Mouse (Mus musculus): Measurements from ENCODE around the gene Ccr10. TPM values are rescaled to one million over a fixed set of nuclear protein-coding genes. Genes with fewer than 3 reads are reported as not detected.
A peak's percentile ranks its signal among the peaks of the same experiment; 100 is the strongest.

The Ccr10 gene
- polyA plus RNA-seq (2016; fragmentation: Nextera tagmentation; extraction: Ambion mirVana), result 0.15 and 0.20 TPM in 2 replicates

DNA sequence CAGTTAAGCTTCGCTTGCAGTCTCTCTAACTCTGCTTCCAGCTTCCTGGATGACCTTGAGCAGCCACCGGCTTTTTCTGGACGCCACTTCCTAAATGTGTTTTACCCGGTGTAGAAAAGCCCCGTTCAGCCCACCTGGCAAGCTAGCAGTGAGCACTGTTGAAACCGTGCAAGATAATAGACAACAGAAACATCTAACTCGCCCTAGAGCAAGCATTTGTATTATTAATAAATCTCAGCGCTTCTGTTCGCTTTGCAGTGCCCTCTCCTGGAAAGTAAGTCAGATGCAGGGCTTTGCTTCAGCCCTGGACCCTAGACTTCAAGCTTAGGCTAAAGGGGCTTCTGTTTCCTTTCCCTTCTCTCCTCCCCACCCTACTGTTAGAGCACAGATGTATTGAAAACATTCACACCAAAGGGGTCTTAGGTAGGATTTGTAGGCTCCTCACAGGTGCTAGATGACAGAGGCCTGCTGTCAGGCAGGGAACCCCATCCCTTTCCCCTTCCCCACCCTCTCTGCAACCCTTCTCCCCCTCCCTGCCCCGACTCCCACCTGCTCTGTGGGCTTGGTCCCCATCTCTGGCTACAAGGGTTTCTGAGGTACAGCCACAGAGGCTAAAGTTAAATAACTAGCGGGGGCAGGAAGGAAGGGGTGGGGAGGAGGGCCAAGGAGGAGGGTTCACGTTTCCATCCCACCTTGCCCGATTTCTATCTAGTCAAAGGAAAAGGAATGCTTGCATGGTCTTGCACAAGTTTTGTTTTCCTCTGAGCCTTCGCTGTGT lies at the start of gene Ccr10:
TSS of gene Ccr10 (minus strand) at position 593 of the 778 bp plus-strand sequence.
- Histone ChIP-seq H3K4me1 (replicated peaks) (peaks cover 80% of the 10 kb centered on the region), H3K27ac (peak within 1 kb of the TSS; percentile 79)
- no peak for DNase-seq (ENCODE audit: low spot score)

DNA sequence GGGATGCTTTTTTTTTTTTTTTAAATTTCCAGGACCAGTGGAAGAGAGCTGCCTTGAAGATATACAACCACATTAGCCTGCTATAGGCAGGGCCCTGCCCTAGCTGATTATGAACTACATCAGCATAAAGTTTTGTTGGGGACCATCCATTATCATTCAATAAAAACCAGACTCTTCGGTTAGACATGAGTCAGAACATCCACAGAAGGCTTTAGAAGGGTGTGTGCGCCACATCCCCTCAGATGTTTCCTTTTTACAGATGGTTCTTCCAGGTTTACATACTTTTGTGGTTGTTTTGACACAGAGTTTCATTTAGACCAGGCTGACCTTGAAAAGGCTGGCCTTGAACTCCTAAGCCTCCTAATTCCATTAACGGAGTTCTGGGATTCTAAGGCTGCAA lies 49.1 kb upstream of the Ccr10 start:
- no peaks in the 10 kb centered on the region for H3K36me3 ChIP-seq
- peaks cover 6% of the 10 kb centered on the region; the same call in 1 of the 2 replicates for H3K27me3 ChIP-seq (ENCODE audit: insufficient read depth, poor library complexity, severe bottlenecking)
- no peaks in the 10 kb centered on the region for H3K9me3 ChIP-seq
- H3K4me3 ChIP-seq, result no peak overlapping the region
- H3K4me1 ChIP-seq (replicated peaks), result peaks cover 18% of the 10 kb centered on the region
- WGBS, result 93% methylated on average over 3 of the region's 3 CpGs
- no peak overlapping the region for H3K27ac ChIP-seq
- DNase-seq (ENCODE audit: low spot score), result no peak

More for the DNA sequence above, at the start of gene Ccr10:
- Histone ChIP-seq H3K27me3 (ENCODE audit: insufficient read depth, poor library complexity, severe bottlenecking) (peaks cover 87% of the 10 kb centered on the region), H3K4me3 (peak within 1 kb of the TSS; percentile 46), H3K9me3 (no peaks in the 10 kb centered on the region), H3K36me3 (no peaks in the 10 kb centered on the region)
- WGBS, result 24% methylated on average over 14 of the region's 14 CpGs

DNA sequence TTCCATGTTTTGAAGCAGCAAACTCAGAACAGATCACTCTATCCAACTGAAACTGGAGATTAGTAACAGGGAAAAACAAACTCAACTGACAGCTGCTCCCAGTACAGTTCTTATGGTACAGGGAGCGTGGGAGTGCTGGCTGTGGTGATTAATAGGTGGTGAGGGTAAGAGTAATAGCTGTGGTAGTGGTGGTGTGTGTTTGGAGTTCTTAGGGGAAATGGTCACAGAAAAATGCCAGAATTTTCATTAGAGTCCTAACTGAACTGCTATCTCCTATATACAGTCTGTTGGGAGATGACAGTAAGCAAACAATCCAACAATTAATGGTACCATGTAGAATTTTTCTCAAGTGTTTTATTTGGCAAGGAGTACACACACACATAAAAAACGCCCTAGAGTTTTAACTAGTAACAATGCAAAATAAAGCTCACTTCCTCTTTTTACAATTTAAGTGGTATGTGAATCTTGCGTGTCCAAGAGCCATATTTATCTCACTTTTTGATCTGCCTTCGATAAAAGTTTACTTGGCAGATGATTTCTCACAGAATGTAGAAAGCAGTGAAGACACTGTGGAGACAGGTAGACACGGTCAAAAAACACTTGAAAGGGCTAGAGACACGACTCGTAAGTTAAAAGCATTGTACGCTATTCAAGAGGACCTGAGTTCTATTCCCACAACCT lies 46.2 kb upstream of the Ccr10 start:
- DNase-seq (ENCODE audit: low spot score), result no peak
- Histone ChIP-seq H3K4me3 (no peak overlapping the region), H3K4me1 (replicated peaks) (peaks cover 15% of the 10 kb centered on the region; the same call in 1 of the 2 replicates), H3K36me3 (no peaks in the 10 kb centered on the region), H3K27me3 (ENCODE audit: insufficient read depth, poor library complexity, severe bottlenecking) (no peaks in the 10 kb centered on the region), H3K9me3 (no peaks in the 10 kb centered on the region), H3K27ac (no peak overlapping the region)
- WGBS, result 93% methylated on average over 8 of the region's 8 CpGs

DNA sequence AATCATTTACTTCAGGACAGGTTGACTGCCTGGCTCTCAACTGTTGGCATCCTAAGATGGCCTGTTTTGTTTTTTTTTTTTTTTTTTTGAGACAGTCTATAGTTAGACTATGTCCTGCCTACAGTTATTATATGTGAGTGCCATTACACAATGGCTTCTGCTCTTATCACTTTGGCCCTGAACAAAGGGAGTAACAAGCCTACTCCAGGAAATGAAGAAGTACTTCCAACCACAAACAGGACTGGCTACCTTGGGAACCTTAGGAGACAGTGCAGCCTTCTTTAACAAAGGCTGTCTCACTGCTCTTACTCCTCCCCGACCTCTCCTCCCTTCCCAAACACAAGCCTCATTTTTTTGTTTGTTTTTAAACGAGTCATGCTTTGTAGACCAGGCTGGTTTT lies 45.6 kb upstream of the Ccr10 start:
- WGBS, result 52% methylated on average over 2 of the region's 2 CpGs
- Histone ChIP-seq H3K4me1 (replicated peaks) (peaks cover 9% of the 10 kb centered on the region; the same call in 1 of the 2 replicates), H3K27ac (no peak overlapping the region), H3K4me3 (no peak overlapping the region), H3K36me3 (no peaks in the 10 kb centered on the region), H3K27me3 (ENCODE audit: insufficient read depth, poor library complexity, severe bottlenecking) (no peaks in the 10 kb centered on the region), H3K9me3 (no peaks in the 10 kb centered on the region)
- DNase-seq (ENCODE audit: low spot score), result no peak

DNA sequence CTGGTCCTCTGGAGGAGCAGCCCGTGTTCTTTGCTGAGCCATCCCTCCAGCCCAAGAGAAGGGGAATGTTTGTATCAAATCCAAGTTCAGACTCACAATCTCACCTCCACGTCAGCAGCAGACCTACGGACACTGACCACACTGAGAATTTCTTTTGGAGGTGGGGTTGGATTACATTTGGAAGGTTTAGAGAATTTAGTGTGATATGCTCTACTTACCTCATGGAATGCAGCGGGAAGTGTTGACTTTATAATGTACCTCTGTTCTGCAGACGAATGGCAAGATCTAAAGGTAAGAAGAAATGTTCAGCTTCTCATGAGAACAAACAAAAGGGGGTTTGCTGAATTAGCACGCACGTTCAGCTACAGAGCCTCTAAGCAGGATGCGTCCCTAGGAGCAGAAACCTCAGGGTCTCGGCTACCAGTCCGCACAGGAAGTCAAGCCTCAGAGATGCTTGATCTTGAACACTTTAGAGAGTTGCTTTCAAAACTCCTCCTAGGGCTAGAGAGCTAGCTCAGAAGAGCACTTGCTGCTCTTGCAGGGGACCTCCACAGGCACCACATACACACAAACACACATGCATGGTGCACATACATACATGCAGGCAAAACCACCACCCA lies 43.3 kb upstream of the Ccr10 start:
- H3K36me3 ChIP-seq, result peaks cover 13% of the 10 kb centered on the region
- WGBS, result 84% methylated on average over 10 of the region's 10 CpGs
- no peak overlapping the region for H3K27ac ChIP-seq
- H3K27me3 ChIP-seq (ENCODE audit: insufficient read depth, poor library complexity, severe bottlenecking), result no peaks in the 10 kb centered on the region
- no peaks in the 10 kb centered on the region for H3K4me1 ChIP-seq (replicated peaks)
- no peak overlapping the region for H3K4me3 ChIP-seq
- H3K9me3 ChIP-seq, result no peaks in the 10 kb centered on the region
- DNase-seq (ENCODE audit: low spot score), result no peak

DNA sequence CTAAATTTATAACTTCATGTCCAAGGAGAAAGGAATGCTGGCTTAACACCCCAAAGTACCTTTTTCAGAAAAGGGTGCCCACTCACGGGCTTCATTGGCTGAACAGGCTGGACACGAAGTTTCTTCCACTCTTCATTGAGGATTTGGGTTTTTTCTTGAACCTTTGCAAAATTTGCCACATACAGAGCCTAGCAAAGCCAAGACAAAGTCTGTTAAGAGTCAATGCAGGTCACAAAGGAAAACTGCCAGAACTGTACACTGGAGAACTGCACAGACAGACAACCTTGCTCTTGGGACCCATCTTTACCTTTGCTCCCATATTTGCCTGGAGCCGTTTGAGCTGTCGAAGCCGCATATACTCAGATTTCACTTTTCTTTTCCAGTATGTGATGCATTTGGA lies 41.7 kb upstream of the Ccr10 start:
- 93% methylated on average over 5 of the region's 5 CpGs for WGBS
- Histone ChIP-seq H3K36me3 (peaks cover 23% of the 10 kb centered on the region), H3K4me1 (replicated peaks) (no peaks in the 10 kb centered on the region), H3K27ac (no peak overlapping the region), H3K27me3 (ENCODE audit: insufficient read depth, poor library complexity, severe bottlenecking) (no peaks in the 10 kb centered on the region), H3K9me3 (no peaks in the 10 kb centered on the region), H3K4me3 (no peak overlapping the region)
- DNase-seq (ENCODE audit: low spot score), result no peak

DNA sequence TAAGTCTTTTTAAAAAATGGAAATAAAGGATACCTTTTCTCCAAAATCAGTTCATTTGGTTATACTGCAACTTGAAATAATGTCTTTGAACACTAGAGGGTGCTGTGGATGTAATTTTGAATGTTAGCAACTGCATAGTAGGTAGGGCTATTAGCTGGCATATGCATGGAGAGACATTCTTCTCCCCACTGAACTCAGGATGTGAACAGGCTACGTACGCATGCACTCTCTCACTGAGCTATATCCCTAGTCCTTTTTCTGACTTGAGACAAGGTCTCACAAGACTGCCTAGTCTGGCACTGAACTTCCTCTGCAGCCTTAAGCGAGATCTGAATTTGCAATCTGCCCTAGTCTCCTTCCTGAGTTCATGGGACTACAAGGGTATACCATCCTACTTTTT lies 36.7 kb upstream of the Ccr10 start:
- no peaks in the 10 kb centered on the region for H3K9me3 ChIP-seq
- H3K4me1 ChIP-seq (replicated peaks), result no peaks in the 10 kb centered on the region
- no peaks in the 10 kb centered on the region for H3K27me3 ChIP-seq (ENCODE audit: insufficient read depth, poor library complexity, severe bottlenecking)
- peaks cover 50% of the 10 kb centered on the region for H3K36me3 ChIP-seq
- no peak overlapping the region for H3K27ac ChIP-seq
- 55% methylated on average over 3 of the region's 3 CpGs for WGBS
- H3K4me3 ChIP-seq, result no peak overlapping the region
- DNase-seq (ENCODE audit: low spot score), result peak; percentile 33

DNA sequence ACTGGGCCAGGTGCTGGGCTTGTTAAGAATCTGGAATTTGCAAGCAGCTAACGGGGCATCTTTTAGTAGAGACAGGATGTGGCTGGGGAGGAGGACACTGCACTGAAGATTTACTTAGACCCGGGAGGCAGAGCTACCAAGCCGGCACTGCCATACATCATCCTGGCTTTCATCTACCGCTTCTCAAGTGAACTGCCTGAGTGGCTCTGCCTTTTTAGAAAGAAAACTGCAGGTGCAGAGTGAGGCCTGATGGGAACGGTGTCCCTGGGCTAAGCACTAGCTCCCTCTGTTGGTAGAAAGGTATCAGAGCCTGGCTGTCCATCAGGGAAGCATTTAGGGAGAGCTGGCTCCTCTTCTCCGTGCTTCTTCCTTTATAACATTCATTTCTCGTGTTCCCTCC lies 25.7 kb upstream of the Ccr10 start:
- H3K9me3 ChIP-seq, result no peaks in the 10 kb centered on the region
- H3K36me3 ChIP-seq, result peaks cover 56% of the 10 kb centered on the region
- 25% methylated on average over 7 of the region's 7 CpGs for WGBS
- H3K4me1 ChIP-seq (replicated peaks), result 0 out of 2 replicates have a peak, but pooled peaks cover 3% of the 10 kb centered on the region
- peak overlapping the region; percentile 59; the same call in 1 of the 2 replicates for H3K27ac ChIP-seq
- H3K4me3 ChIP-seq, result no peak overlapping the region
- DNase-seq (ENCODE audit: low spot score), result no peak
- no peaks in the 10 kb centered on the region for H3K27me3 ChIP-seq (ENCODE audit: insufficient read depth, poor library complexity, severe bottlenecking)

DNA sequence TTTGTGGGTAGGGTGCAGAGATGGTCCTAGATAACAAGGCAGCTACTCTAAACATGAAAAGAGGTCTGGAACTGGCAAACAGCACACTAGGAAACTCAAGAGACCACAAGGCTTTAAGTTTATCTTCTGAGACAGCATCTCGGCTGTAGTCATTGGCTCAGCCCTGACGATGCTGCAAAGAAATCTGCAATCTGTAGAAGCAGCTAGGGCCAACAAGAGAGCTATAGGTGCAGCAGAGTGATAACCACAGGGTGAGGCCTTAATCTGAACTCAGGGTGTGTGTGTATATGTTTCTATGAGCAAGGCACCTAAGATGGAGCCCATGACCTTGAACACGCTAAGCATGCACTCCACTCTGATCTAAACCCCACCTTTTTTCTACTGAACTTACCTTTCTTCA lies 24.3 kb upstream of the Ccr10 start:
- WGBS, result 95% methylated on average over 3 of the region's 3 CpGs
- DNase-seq (ENCODE audit: low spot score), result no peak
- Histone ChIP-seq H3K27ac (no peak overlapping the region), H3K36me3 (peaks cover 67% of the 10 kb centered on the region), H3K4me1 (replicated peaks) (0 out of 2 replicates have a peak, but pooled peaks cover 3% of the 10 kb centered on the region), H3K4me3 (no peak overlapping the region), H3K27me3 (ENCODE audit: insufficient read depth, poor library complexity, severe bottlenecking) (no peaks in the 10 kb centered on the region), H3K9me3 (no peaks in the 10 kb centered on the region)

DNA sequence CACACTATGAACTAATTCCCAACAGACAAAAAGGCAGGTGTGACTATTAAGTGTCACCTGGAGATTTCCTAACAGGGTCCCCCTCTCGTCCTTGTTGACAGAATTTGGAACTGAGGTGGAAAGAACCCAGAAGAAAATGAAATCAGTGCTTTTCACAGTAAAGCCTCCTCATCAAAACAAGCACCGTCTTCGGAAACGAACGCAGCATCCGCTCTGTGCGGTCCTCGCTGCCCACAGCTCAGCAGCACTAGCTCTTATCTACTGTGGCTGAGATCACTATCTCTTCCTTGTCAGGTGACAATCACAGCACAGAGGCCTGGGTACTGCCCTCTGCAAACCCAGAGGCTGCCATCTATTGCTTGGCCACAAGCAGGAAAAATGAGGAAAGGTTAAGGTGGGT lies 20.9 kb upstream of the Ccr10 start:
- no peak for DNase-seq (ENCODE audit: low spot score)
- 95% methylated on average over 8 of the region's 8 CpGs for WGBS
- Histone ChIP-seq H3K36me3 (peaks cover 66% of the 10 kb centered on the region), H3K4me3 (no peak overlapping the region), H3K4me1 (replicated peaks) (peaks cover 14% of the 10 kb centered on the region), H3K9me3 (no peaks in the 10 kb centered on the region), H3K27ac (no peak overlapping the region), H3K27me3 (ENCODE audit: insufficient read depth, poor library complexity, severe bottlenecking) (no peaks in the 10 kb centered on the region)

DNA sequence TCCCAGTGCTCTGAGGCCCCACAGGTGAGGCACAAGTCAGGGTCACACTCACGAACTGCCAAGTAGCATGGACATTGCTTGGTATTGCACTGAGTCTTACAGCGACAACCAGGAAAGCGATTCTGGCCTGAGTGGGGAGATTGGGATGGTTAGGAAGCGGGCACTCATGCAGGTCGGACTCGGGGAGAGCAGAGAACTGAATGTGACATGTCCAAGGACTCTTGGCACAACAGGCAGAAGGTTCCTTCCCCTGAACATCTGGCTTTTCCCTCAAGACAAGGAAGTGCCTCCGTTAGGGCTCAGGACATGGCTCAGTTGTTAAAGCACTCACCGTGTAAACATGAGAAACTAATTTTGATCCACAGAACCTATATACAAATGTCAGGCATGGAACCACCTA lies 20.3 kb upstream of the Ccr10 start:
- no peak for DNase-seq (ENCODE audit: low spot score)
- H3K27ac ChIP-seq, result no peak overlapping the region
- H3K9me3 ChIP-seq, result no peaks in the 10 kb centered on the region
- H3K4me3 ChIP-seq, result no peak overlapping the region
- WGBS, result 92% methylated on average over 8 of the region's 8 CpGs
- H3K4me1 ChIP-seq (replicated peaks), result peaks cover 17% of the 10 kb centered on the region
- H3K36me3 ChIP-seq, result peaks cover 65% of the 10 kb centered on the region
- H3K27me3 ChIP-seq (ENCODE audit: insufficient read depth, poor library complexity, severe bottlenecking), result no peaks in the 10 kb centered on the region

DNA sequence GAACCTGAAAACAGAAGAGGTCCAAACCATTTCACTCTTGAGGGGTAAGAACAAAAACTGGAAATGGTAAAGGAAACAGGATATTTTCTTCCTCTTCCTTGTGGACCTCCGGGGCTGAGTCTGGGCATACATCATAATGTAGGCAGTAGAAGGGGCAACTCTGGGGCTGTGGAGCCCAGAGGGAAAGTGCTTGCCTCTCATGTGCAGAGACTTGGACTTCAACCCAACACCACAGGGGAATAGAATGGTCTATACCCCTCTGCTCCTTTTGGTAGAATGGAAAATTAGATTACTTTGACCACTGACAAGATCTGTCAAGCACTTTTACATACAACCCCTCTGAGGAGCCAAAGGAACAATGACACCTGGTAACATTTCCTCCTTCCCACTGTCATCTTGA lies 19.9 kb upstream of the Ccr10 start:
- H3K27me3 ChIP-seq (ENCODE audit: insufficient read depth, poor library complexity, severe bottlenecking), result no peaks in the 10 kb centered on the region
- H3K36me3 ChIP-seq, result peaks cover 60% of the 10 kb centered on the region
- no peak for DNase-seq (ENCODE audit: low spot score)
- no peaks in the 10 kb centered on the region for H3K9me3 ChIP-seq
- 94% methylated on average over 1 of the region's 1 CpGs for WGBS
- no peak overlapping the region for H3K4me3 ChIP-seq
- H3K27ac ChIP-seq, result no peak overlapping the region
- H3K4me1 ChIP-seq (replicated peaks), result peaks cover 22% of the 10 kb centered on the region

DNA sequence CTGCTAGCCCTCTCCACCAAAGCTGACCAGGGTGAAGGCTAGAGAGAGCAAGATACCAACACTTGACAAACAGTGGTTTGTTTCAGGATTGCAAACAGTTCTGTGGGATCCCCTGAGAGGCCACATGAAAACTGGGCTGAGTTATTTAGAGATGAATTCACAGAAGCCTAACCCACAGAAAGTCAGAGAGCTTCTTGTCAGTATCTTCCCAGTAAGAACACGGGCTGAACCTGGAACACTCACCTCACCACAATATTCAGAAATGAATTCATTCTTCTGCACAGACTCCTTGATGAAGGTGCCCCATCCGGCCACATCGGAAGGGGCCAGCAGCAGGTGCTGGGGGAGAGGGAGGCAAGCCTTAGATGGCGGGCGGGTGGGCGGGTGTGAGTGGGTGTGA lies 19.4 kb upstream of the Ccr10 start:
- Histone ChIP-seq H3K4me1 (replicated peaks) (peaks cover 26% of the 10 kb centered on the region), H3K27me3 (ENCODE audit: insufficient read depth, poor library complexity, severe bottlenecking) (no peaks in the 10 kb centered on the region), H3K9me3 (no peaks in the 10 kb centered on the region), H3K27ac (no peak overlapping the region), H3K36me3 (peaks cover 56% of the 10 kb centered on the region), H3K4me3 (no peak overlapping the region)
- no peak for DNase-seq (ENCODE audit: low spot score)
- WGBS, result 88% methylated on average over 6 of the region's 6 CpGs
